Mouse (Mus musculus) MEL-GATA-1-ER (cell line): ENCODE measurements around the gene Gm20870.
"Not testable (repeated sequence)": the region's sequence is repeated elsewhere in the genome, so short reads cannot be mapped to it uniquely, and the experiment has no call there.

Experiments used
- DNase-seq: peaks from one replicate; pipeline ENCODE4 v3.0.0-alpha.2; 2012; ENCODE audit warnings: low read depth; ENCODE audit errors: extremely low read depth

Gm20870 gene

DNA sequence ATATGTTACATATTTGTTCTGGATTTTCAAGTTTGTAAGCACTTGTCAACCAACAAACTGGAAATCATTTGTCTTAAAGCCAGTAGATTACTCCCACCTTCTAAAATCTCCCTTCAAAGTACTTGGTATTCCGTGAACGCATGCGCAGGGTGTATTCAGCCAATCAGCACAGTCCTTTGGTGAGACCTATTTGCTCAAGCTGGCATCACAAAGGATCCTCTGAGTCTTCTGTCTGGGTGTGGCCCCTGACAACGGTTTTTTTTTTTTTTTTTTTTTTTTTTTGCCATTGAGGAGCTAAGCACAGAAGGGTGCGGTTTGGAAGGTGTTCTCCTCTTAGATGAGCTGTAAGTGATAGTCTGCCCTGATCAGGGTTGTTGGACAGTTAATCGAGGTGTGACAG, at the start of gene Gm20870:
Gm20870 (plus strand) TSS at position 301 of the 400 bp plus-strand sequence.
- not testable (repeated sequence) for DNase-seq
